Mouse (Mus musculus) testis, postnatal 14 days (tissue): ENCODE measurements around the gene Olfml3.

Source experiments
- DNase-seq: peaks from one replicate; pipeline ENCODE4 v3.0.0; 2021; ENCODE audit warnings: low spot score

Gene Olfml3

DNA sequence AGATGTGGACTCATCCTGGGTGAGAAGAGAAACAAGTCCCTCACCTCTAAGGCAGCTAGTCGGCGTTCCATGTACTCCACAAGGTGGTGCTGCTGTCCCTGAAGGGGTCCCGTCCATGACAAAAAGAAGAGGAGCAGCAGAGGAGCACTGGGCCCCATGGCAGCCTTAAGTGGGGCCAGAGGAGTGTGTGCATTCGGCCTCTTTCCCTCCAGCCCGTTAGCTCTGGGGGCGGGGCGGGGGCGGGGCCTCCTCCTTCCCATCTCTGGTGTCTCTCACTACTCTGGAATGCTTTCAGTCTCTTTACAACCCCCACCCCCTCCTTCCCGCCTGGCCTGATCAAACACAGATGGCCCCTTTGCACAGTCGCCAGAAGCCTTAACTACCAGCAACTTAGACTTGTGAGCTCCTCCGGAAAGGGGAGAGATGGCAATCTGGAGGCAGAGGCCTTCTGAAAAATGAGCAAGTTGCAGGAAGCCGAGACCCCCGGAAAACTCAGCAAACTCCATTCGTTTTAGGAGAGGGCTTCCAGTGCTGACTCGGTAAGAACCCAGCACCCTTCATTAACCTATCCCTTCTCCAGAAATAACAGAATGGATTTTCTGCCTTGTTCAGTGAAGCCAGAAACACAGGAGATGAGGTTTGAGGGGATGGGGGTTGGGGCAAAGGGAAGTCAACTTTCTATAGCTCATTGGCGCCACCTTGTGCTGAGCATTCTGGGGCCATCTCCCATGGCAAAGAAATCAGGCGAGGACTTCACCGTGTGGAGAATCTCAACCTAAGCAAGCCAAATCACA lies at the start of gene Olfml3:
Gene Olfml3, minus strand, starts transcription at position 224 of the 794 bp plus-strand sequence.
- peak; percentile 53 for DNase-seq

DNA sequence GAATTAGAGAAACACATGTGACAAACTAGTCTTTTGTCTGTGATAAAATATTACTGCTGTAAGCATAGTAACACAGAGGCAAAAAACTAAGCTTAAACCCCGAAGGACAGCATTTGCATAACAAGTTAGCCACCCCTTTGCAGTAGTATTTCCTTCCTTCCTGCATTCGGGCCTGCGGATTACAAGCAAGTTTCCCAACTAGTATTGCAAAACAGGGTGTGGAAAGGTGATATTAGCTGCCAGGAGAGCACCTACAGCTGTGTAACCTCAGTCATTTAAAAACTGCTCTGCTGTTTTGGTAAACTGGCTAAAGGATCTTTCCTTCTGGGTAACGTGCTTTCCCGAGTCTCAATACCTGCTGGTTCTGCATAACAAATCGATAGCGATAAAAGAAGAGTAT lies 49.4 kb upstream of the Olfml3 start:
- DNase-seq: no peak

DNA sequence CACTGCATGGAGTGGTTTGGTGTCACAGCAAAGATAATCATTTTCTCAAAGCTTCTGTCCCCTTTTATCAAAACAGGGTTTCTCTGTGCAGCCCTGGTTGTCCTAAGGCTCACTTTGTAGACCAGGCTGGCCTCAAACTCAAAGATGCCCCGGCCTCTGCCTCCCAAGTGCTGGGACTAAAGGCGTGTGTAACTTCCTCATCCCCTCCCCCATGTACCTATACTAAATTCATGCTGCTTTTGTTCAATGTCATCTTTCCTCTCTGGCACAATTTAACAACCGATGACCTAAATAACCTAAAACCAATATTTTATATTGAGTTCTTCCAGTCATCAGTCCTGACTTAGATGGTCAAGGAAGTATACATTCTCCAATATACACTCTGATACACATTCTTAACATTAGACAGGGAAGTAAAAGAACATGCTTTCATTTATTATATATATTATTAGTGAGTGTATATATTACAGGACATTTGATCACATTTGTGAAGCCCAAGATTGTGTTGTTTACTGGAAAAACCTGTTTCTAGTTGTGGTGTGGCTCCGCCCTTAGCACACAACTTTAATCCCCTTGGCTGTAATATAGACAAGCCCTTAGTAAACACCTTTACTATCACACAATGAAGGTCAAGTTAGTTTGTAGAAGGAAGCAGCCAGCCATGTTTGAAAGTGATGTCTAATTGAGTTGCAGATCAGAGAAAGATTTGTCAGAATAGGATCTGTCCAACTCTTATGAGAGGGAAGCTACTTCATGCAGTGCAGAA lies 45.2 kb upstream of the Olfml3 start:
- no peak for DNase-seq

DNA sequence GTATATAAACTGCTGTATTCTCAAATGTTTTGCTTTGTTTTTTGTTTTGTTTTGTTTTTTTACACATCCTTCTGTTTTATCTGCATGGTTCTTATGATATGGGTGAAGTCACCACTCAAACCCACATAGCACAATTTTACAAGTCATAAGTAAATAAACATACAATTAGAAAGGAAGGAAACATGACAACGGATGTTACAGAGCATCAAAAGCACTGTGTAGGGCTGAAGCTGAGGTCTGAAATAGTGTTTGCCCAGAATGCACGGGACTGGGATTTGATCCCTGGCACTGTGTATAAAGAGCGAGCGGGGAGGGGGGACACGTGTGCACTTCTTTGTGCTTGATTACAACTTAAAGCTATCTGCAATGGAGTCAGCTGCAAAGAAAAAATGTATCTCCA lies 43.0 kb upstream of the Olfml3 start:
- DNase-seq: no peak

DNA sequence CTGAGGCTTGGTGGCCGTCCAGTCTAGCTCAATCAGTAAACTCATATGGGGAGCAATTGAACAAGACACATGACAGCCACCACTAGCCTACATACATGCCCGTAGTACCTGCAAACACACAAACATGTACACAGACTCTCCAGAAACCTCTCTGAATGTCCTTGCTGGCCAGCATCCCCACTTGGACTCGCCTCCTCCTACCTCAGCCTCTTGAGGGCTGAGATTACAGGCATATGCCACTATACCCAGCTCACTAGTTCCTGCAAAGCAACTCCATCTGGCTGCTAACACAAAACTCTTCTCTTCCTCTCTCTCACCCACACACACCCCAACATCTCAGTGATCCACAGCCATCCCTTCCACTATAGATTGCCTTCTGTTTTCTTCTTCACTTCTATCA lies 42.5 kb upstream of the Olfml3 start:
- DNase-seq: no peak

DNA sequence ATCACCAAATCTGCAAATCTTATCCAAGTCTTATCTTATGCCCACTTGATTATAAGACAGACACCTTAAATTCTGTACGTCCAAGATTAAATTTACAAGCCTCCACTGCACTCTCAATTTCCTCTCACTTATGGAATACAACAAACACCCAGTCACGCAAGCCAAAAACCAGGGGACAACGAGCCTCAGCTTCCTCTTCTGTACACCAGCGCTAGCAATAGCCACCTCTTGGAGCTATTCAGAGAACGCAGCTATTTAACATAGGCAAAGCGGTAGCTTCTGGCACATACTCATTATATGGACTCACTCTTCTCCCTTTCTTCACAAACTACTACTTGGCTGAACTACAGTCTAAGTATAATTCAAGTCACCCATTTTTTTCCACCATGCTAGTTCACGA lies 41.4 kb upstream of the Olfml3 start:
- no peak for DNase-seq

DNA sequence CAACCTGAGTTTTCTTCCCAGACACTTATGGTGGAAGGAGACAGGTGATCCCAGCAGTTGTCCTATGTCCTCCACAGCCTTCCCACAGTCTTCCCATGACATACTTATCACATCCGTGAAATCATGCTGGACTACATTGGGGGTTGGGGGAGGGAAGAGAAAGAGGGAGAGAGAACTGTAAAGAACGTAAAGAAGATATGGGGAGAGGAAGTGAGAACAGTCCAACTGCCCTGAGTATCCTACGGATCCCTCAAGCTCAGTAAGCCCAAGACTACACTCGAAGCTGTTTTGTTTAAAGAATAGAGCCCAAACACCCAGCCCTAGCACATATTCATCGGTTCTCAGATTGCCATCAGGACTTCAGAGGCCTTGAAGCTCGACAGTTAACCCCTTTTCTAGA lies 40.9 kb upstream of the Olfml3 start:
- no peak for DNase-seq

DNA sequence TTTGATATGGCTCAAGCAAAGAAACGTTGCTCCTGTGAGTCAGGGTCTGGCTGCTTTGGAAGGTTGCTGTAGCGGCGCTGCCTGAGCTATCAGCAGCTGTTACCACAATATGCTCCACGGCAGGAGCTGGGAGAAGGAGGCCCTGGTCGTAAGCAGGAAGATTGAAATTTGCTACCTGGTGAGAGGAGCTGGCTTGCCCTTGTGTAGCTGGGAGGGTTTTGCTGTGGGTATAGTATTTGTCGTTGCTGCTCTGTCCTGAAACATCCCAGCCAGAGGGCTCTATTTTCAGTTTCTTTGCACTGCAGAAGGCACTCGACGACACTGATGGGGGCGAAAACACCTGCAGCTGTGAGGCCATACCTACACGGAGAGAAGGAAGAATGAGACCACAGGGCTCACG lies 40.1 kb upstream of the Olfml3 start:
- DNase-seq: no peak

DNA sequence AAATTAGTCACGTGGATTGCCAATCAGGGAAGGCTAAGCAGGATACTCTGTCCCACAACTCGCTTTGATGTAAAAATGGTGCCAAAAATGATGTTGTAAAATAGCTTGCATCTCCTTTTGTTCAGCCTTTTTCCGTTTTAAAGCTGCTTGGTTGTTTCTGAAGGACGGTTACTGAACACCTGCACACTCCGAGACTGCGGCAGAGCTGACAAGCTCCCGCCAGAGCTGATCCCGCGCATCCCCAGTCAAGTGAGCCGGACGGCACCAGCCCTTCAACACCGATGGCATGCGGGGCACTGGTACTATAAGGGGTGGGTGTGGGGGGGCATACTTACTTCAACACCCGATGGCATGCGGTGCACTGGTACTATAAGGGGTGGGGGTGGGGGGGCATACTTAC lies 36.2 kb upstream of the Olfml3 start:
- no peak for DNase-seq

DNA sequence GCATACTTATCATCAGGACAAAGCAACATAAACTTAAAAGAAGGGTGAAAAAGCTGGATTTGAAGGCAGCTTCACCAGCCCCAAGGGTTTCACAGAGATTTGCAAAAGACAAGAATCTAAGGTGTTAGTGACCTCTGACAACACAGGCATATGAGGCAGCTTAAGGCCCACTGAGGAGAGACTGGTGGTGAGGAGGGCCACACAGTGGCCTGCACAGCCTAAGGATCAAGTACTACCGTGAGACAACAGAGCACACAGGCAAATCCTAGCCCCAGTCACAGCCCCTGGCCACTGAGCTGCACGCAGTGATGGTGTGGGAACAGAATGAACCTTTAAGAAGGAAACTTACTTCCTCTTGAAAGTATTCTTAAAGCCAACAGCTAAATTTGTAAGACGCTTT lies 35.7 kb upstream of the Olfml3 start:
- no peak for DNase-seq

DNA sequence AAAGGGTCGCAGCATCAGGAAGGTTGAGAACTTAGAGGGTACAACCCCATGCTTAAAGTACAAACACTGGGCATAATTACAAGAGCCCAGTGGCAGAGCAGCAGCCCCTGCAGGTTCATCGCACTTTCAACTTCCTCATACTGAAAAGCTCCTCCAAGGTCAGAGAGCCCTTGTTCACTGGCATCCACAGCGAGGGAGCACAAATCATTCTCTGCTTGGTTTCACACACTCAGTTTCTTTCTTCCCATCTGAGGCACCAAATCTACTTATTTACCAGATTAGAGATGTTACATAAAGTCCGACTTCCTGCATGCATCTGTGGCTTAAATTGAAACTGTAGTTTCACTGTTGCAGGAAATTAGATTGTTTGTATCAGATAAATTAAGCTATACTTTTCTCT lies 35.0 kb upstream of the Olfml3 start:
- DNase-seq: no peak

DNA sequence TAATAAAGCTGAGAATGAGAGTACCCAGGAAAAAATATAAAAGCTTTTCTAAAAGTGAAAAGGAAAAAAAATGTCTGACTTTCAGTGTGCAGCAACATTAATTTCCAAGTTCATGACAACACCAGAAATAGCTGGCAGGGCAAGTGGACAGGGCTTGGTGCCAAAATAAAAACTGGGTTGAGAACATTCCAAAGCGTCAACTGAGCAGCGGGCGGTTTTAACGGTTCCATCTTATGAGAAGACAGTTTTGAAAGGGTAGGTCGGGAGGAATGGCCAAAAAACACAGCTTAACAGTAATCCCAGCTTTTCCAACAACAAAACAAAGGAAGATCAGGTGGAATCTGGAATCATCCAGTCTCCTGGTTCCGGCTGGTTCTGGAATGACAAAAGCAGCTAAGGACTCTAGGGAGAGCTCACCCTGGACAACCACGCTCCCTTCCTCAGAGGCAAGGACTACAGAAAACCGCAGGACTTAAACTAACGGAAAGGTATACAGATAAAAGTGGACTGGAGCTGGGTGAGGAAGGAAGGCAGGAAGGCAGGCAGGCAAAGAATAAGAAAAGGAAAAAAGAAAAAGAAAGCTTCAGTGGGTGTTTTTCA lies 33.8 kb upstream of the Olfml3 start:
- DNase-seq: no peak

DNA sequence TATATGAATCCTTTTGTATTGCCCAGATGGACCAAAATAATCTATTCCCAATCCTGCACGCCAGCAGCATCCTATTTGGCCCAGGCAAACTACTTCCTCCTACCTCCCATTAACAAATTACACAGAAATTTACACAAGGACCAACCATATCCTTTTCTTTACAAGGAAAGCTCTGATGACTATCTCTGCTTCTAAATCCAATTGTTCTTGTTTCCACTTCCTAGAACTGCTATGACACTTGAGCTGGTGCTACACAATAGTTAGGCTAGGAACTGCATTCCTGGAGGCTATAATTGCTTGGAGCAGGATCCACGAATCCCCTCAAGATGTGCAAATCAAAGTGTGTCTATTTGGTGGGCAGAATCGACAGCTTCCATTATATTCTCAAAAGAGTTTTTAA lies 29.0 kb upstream of the Olfml3 start:
- no peak for DNase-seq

DNA sequence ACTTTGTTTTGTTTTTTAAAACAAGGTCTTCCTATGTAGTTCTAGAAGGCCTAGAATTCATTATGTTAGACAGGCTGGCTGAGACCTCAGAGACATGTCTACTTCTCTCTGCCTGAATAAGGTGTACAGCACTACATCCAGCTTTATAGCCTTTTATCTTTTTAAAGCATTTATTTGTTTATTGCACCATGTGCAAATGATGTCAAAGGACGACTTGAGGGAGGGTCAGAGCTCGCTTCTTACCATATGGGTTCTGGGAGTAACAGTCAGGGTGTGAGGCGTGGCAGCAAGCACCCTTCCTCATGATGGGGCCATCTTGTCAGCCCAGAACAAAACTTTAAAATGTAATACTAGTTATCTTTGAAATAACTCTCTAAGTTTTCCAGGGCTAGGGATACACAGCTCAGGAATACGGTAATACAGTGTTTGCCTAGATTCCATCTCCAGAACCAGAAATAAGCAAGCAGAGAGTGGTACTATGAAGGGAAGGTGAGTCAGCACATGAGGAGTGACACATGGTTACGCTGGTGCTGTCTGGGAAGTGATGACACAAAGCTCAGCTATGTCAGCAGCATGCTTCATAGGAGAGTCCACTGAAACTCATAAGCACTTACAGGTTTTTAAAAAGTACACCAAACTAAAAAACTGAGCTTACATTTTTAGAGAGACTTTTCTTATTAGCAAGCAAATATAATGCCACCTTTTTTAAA lies 21.6 kb upstream of the Olfml3 start:
- no peak for DNase-seq

DNA sequence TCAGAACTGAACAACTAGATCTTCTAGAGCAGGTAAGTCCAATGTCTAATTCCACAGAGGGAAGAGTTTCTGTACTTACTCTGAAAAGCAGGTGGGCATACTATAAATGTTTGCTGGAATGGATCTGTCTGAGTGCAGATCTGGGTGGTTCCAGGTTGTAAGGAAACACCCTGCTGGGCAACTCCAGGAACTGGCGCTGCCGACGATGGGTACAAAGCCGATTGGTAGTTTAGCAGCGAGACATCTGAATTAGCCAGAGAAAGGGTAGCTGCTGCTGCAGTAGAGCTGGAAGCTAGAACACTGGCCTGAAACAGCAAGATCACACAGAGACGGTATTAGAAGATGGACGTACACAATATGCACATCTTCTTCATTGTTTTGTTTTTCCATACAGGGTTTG lies 20.7 kb upstream of the Olfml3 start:
- DNase-seq: no peak

DNA sequence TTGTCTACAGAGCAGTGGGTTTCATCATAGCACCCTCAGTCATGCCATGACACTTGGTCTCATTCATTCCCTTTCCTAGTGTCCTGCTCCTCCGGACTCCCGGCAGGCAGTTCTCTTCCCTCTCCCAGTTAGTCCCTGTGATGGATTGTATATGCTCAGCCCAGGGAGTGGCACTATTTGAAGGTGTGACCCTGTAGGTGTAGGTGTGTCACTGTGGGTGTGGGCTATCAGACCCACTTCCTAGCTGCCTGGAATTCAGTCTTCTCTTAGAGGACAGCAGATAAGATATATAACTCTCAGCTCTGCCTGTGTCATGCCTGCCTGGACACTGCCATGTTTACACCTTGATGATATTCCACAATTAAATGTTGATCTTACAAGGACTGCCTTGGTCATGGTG lies 19.1 kb upstream of the Olfml3 start:
- no peak for DNase-seq

DNA sequence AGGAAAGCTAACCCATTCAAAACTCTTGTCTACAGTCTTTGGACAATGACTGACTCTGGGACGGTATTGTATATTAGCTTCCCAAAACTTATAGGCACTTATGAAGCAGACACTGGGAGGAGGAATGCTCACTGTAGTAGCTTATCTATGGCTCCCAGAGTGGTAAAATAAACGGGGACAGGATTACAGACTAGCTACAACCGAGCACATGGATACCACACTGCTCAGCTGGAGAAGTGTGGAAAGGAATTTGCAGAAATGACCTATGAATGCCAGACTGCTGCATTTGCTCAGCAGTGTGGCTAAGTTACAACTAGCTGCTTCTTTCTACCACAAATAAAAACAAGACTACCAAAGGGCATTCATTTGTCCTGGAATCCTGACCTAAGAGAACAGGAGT lies 17.6 kb upstream of the Olfml3 start:
- no peak for DNase-seq

DNA sequence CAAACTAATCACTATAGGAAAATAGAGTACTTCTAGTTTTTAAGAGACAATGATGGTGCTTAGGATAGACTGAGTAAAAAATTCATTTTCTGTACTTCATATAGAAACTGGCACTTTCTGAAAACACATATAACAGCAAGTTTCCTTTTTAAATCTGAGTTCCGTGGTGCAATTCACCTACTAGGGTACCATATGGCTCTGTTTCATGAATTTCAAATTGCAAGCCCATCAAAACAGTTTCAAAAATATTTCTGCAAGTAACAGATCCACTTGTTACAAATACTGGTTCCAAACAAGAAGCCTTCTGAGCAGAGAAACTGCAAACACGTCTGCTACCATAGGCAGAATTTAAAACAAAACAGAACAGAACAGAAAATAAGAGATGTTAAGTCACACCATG lies 13.8 kb upstream of the Olfml3 start:
- no peak for DNase-seq

DNA sequence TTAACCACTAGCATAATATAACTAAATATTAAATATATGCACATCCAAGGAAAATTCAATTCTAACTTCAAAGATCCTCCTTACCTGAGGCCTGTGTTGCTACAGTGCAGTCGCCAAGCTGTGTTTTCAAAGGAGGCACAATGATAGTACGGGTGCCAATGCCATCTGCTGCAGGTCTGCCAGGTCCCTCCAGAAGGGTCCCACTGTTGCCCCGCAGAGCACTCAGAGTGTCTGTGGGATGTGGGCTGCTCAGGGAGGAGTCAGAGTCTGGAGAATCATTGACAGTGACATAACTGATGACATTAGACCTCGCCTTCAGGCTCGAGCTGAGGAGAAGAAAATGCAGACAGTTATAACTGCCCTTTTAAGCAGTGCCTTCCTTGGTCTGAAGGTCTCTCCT lies 8.9 kb upstream of the Olfml3 start:
- DNase-seq: no peak

DNA sequence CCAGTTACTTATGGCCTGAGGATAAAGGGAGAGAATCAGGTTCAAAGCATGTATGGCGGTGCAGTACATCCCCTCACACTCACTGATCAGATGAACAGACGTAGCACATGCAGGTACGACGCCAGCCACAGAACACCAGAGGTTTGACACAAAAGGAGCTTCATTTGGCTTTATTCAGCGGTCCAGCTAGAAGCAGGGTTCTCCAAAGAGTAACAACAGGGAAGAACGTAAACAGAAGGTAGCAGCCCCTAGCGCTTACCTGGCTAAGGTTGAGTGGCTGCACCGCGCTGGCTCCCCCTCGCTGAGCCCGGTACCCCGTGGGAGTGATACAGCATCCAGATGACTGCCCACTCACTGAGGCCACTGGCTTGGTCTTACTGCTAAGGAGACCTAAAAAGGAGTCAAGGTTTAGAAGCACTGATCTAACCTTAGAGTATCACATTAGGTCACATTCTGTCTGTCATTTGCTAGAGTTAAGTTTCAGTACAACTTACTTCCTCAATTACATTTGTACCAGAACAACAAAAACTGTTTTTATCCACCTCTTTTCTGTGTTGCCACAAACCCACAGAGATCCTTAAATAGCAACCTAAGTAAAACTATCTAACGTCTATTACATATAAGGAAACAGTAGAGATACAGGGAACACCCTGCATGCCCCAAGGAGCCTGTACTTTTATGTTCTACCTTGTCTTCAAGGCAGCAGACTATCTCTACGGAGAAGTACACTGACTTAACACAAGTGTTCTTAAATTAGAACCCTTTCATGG lies 7.4 kb upstream of the Olfml3 start:
- DNase-seq: no peak

DNA sequence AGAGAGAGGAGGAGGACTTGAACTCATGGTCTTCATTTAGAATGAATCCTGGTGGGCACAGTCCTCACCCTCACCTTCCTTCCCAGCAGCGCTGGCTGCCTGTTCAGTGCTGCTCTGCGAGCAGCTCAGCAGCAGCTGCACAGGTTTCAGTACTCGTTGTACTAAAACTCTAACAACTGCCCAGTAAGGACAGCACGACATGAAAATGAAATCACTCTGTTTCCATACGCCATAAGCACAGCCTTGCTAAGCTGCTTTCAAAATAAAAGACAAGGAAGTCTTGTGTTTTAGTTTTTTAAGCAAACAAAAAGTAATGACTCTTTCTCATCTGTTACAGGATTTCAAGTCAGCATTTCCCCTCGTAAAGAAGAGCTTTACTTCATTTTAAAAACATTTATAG lies 5.4 kb upstream of the Olfml3 start:
- DNase-seq: no peak

DNA sequence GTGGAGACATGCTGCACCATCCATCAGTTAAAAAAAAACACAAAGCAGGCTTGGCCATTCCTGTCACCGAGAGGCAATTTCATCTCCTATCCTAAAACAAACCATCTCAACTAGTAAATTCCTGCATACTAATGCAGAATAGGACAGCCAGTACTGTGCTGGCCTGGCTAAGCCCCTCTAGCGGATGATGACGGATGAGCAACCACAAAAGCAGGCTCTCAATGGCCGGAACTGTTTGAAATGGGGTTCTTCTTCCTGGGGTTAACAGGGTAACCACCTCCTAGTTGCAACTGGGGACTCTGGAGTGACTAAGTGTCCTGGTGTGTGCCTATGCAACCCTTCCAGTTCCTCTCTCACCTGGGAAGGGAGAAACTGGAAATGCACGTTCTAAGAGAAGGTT lies 2.5 kb upstream of the Olfml3 start:
- no peak for DNase-seq
